Mouse (Mus musculus) cerebellum, adult 2 months (tissue): ENCODE results near the gene Ranbp1. TPM values are rescaled to one million over a fixed set of nuclear protein-coding genes. Genes with fewer than 3 reads are reported as not detected.
"Not testable (repeated sequence)": the region's sequence is repeated elsewhere in the genome, so short reads cannot be mapped to it uniquely, and the experiment has no call there.

Experiments used
- DNase-seq, 2 experiments: peaks; one replicate each; pipeline ENCODE4 v3.0.0; 2021
- H3K27ac ChIP-seq: fragments of 200-500 bp; 2 replicates; pipeline ENCODE4 v1.5.1; 2012; ENCODE audit warnings: low read length, control low read depth, inconsistent platforms; ENCODE audit not compliant: insufficient read depth
- H3K27me3 ChIP-seq: fragments of 200-500 bp; 2 replicates; pipeline ENCODE4 v1.6.1; 2012; ENCODE audit warnings: inconsistent platforms, mild to moderate bottlenecking, low read length, moderate library complexity; ENCODE audit not compliant: control insufficient read depth, insufficient read depth
- H3K4me1 ChIP-seq: fragments of 200-500 bp; 2 replicates; pipeline ENCODE4 v1.6.1; 2011; ENCODE audit warnings: low read length; ENCODE audit not compliant: control insufficient read depth, insufficient read depth
- H3K4me3 ChIP-seq: fragments of 200-500 bp; replicated peaks from 2 replicates; pipeline ENCODE3; 2011; ENCODE audit warnings: mild to moderate bottlenecking, low read depth, low read length, control low read depth; ENCODE audit not compliant: insufficient read depth
- CTCF ChIP-seq: fragments of 200-500 bp; IDR thresholded peaks from 2 replicates; pipeline ENCODE4 v1.5.1; 2011; ENCODE audit warnings: low read depth, mild to moderate bottlenecking, control low read depth, low read length, moderate library complexity, borderline replicate concordance; ENCODE audit not compliant: insufficient read depth
- POLR2A ChIP-seq: fragments of 200-500 bp; IDR thresholded peaks from 2 replicates; pipeline ENCODE4 v1.6.1; 2011; ENCODE audit warnings: low read length, control low read depth, borderline replicate concordance; ENCODE audit not compliant: insufficient read depth
- WGBS: fragments of 180-500 bp; shearing (Covaris S2); methylation state at CpG from one replicate; pipeline ENCODE4 v1.1.7; 2018; 5-methylcytosine and 5-hydroxymethylcytosine counted together
- polyA plus RNA-seq: library from polyadenylated mRNA; depleted of rRNA; stranded (reverse); fragments of >200 nt; gene quantifications from 2 replicates; pipeline ENCODE4 v1.2.3, GENCODE M21; 2012

Ranbp1 gene
- polyA plus RNA-seq, 1 experiment: 104 TPM

DNA sequence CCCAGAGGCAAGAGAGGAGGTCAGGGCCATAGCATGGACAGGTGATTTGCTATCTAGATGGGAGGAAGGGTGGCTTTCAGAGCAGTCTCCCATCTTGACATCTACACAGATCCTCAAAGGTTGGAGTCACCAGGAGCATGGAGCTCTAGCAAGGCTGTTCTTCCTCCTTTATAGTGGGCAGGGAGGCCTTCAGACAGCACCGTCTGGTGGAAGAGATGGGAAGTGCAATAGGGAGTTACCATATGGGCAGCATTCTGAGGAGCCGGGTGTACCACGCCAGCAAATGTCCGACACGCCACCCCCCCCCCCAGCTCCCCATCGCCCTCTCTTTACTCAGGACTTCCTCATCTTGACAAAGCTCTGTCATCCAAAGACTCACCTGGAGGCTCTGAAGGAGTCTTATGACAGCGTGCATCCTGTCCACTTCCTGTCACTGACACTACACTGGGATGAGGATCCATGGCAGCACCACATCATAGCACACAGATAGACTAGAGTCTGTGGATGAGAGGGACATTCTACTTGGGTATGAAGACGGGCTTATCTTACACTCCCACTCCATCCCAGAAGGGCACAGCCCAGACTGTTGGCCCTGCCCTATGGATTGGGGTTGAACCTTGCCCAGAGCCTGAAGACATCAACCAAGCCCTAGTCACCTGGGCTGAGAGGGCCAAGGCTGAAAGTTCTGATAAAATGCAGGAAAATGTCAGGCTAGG, 37.7 kb downstream of the Ranbp1 start:
- Histone ChIP-seq H3K27ac (no peak overlapping the region), H3K27me3 (no peaks in the 10 kb centered on the region), H3K4me3 (no peak overlapping the region), H3K4me1 (peaks cover 22% of the 10 kb centered on the region; the same call in 1 of the 2 replicates)
- 23% methylated on average over 8 of the region's 8 CpGs for WGBS
- TF ChIP-seq CTCF (peak; percentile 85), POLR2A (no peak)
- peak; percentile 75 to 77 for DNase-seq

DNA sequence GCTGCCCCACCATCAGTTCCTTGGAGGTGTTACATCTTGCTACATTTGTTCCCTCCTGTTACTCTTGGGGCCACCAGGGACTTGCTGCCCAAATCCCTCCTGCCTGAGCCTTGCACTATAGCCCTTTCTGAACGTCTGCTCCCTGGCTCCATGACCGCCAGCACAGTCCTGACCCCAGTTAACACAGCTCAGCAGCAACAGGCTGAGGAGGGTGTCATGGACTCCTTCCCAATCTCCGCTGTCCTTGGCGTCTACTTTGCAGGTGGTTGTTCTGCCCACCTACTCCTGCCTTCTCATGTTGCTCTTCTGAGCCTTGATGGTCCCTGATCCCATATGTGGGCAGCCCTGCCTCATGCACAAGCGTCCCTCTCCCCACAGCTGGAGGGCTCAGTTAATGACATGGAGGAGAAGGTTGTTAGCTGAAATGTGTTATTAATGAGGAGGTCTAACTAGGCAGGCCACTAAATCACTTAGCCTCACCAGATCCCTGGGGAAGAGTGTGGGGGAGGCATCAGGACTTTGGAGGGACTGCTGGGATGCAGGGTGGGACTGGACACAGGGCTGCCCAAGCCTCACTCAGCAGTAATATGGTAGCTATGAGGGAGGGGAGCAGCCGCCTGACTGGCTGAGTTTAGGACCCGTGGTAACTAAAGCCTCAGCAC, 45.0 kb downstream of the Ranbp1 start:
- Histone ChIP-seq H3K27ac (no peak overlapping the region), H3K4me3 (no peak overlapping the region), H3K27me3 (no peaks in the 10 kb centered on the region), H3K4me1 (peaks cover 5% of the 10 kb centered on the region; the same call in 1 of the 2 replicates)
- TF ChIP-seq CTCF (no peak), POLR2A (no peak)
- no peak for DNase-seq
- WGBS: 73% methylated on average over 7 of the region's 7 CpGs

GRCm38 (mm10) chr16:18202061-18202460, 46.5 kb downstream of the Ranbp1 start:
- Histone ChIP-seq H3K27ac (no peak overlapping the region), H3K27me3 (no peaks in the 10 kb centered on the region), H3K4me1 (peaks cover 5% of the 10 kb centered on the region; the same call in 1 of the 2 replicates), H3K4me3 (no peak overlapping the region)
- TF ChIP-seq CTCF (no peak), POLR2A (no peak)
- DNase-seq: no peak
- 100% methylated on average over 1 of the region's 1 CpGs for WGBS

- TF ChIP-seq POLR2A (no peak), CTCF (no peak)
- Histone ChIP-seq H3K4me3 (no peak overlapping the region), H3K4me1 (peaks cover 3% of the 10 kb centered on the region; the same call in 1 of the 2 replicates), H3K27ac (no peak overlapping the region), H3K27me3 (no peaks in the 10 kb centered on the region)
- DNase-seq: no peak
- WGBS: 76% methylated on average over 1 of the region's 1 CpGs
Observed at GRCm38 (mm10) chr16:18201620-18202019, 46.9 kb downstream of the Ranbp1 start.

- no peak for TF ChIP-seq POLR2A
- TF ChIP-seq CTCF: no peak
- no peak for DNase-seq
- Histone ChIP-seq H3K27ac (no peak overlapping the region), H3K27me3 (no peaks in the 10 kb centered on the region), H3K4me3 (no peak overlapping the region), H3K4me1 (peaks cover under 1% of the 10 kb centered on the region; the same call in 1 of the 2 replicates)
- WGBS: 40% methylated on average over 2 of the region's 2 CpGs
Observed at GRCm38 (mm10) chr16:18200062-18200461, 48.5 kb downstream of the Ranbp1 start.

DNA sequence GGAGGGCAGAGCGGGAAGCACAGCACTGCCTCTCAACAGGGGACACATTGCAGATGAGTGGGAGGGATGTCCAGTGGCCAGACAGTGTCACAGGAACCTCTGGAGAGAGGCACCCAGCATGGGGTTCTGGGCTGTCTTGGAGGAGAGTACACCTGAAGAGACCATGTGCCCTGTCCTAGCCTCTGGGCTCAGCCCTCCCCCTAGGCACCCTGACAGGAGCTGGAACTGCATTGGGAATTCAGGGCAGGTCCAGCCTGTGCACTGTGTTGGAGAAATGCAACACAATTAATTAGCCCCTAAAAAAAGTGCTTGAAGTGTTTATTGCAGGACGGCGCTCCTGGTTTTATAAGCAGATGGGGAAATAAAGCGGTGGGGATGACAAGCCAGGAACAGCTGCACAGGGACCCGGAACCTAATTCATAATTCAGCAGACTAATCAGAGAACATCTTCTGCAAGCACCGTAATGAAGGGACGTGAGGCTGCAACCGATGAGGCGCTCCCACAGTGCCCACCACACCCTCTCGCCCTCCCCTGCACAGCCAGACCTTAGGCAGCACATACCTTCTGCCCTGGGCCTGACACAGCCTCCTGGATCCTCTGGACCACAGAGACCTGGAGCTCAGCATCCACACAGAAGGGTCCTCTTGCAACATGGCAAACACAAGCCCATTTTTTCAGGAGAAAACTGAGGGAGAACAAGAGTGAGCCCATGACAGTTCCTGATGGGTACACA, 50.0 kb downstream of the Ranbp1 start:
- DNase-seq: no peak
- TF ChIP-seq CTCF (no peak), POLR2A (no peak)
- peaks cover 12% of the 10 kb centered on the region for H3K4me1 ChIP-seq
- H3K27me3 ChIP-seq: no peaks in the 10 kb centered on the region
- H3K4me3 ChIP-seq: no peak overlapping the region
- no peak overlapping the region for H3K27ac ChIP-seq
- 67% methylated on average over 10 of the region's 10 CpGs for WGBS

DNA sequence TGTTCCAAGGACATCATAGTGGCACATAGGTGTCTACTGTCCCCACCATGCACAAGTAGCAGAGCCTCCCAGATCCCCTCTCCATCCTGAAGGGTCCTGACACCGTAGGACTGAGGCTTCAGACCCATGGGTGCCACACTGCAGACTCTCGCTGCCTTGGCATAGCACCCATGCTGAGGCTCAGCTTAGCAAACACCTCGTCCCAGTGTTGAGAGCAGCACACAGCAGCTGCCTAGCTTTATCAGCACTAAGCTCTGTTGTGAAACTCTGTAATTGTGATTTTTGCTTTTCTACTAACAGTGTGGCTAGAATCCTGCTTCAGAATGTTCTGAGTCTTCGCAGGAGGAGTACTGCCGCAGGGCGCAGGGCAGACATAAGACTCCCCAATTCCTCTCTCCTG, 50.7 kb downstream of the Ranbp1 start:
- H3K27me3 ChIP-seq: no peaks in the 10 kb centered on the region
- WGBS: 88% methylated on average over 6 of the region's 6 CpGs
- H3K27ac ChIP-seq: no peak overlapping the region
- TF ChIP-seq POLR2A: no peak
- no peak for DNase-seq
- peaks cover 12% of the 10 kb centered on the region for H3K4me1 ChIP-seq
- no peak overlapping the region for H3K4me3 ChIP-seq

GRCm38 (mm10) chr16:18195561-18195960, 53.0 kb downstream of the Ranbp1 start:
- not testable (repeated sequence) for H3K4me3 ChIP-seq, H3K27ac ChIP-seq, DNase-seq, H3K27me3 ChIP-seq
- H3K4me1 ChIP-seq: peaks cover 12% of the 10 kb centered on the region
- WGBS: 43% methylated on average over 3 of the region's 3 CpGs
